Mouse (Mus musculus) embryonic facial prominence, embryonic 14.5 days (tissue): ENCODE data around the gene Gm20388. TPM values are rescaled to one million over a fixed set of nuclear protein-coding genes. Genes with fewer than 3 reads are reported as not detected.

Experiments used
- ATAC-seq: fragments of 200-750 bp; cut with Nextera tagmentation; 2 replicates; pipeline ENCODE4 v1.8.0; 2017; ENCODE audit warnings: low read depth, moderate number of reproducible peaks, moderate TSS enrichment
- DNase-seq: peaks from one replicate; pipeline ENCODE4 v3.0.0-alpha.2; 2015; ENCODE audit warnings: low spot score
- H3K27ac ChIP-seq: fragments of 300-500 bp; sonication (generic); replicated peaks from 2 replicates; pipeline ENCODE4 v1.5.1; 2014; ENCODE audit warnings: low read depth, mild to moderate bottlenecking, low read length, moderate library complexity
- H3K27me3 ChIP-seq: fragments of 300-500 bp; sonication (generic); replicated peaks from 2 replicates; pipeline ENCODE4 v1.6.1; 2014; ENCODE audit warnings: low read length; ENCODE audit not compliant: control insufficient read depth, insufficient read depth
- H3K36me3 ChIP-seq: fragments of 300-500 bp; sonication (generic); 2 replicates; pipeline ENCODE4 v1.6.1; 2014; ENCODE audit warnings: low read length, mixed read lengths; ENCODE audit not compliant: control insufficient read depth, insufficient read depth
- H3K4me1 ChIP-seq: fragments of 300-500 bp; sonication (generic); 2 replicates; pipeline ENCODE4 v1.6.1; 2014; ENCODE audit warnings: antibody characterized with exemption, low read length; ENCODE audit not compliant: control insufficient read depth, insufficient read depth
- H3K4me2 ChIP-seq: fragments of 300-500 bp; sonication (generic); 2 replicates; pipeline ENCODE4 v1.6.1; 2014; ENCODE audit warnings: low read depth, mild to moderate bottlenecking, low read length, moderate library complexity, mixed read lengths
- H3K4me3 ChIP-seq: fragments of 300-500 bp; sonication (generic); 2 replicates; pipeline ENCODE4 v1.5.1; 2014; ENCODE audit warnings: low read depth, mild to moderate bottlenecking, low read length
- H3K9ac ChIP-seq: fragments of 300-500 bp; sonication (generic); 2 replicates; pipeline ENCODE4 v1.6.1; 2014; ENCODE audit warnings: low read depth, mild to moderate bottlenecking, low read length, moderate library complexity, mixed read lengths
- H3K9me3 ChIP-seq: fragments of 300-500 bp; sonication (generic); 2 replicates; pipeline ENCODE4 v1.6.1; 2016; ENCODE audit warnings: low read length; ENCODE audit not compliant: control insufficient read depth
- WGBS: fragments of 180-500 bp; shearing (Covaris S2); extraction: QIAGEN DNeasy Blood & Tissue Kit; methylation state at CpG from one replicate; pipeline ENCODE4 v1.1.7; 2014; 5-methylcytosine and 5-hydroxymethylcytosine counted together
- polyA plus RNA-seq: library from polyadenylated mRNA; unstranded; fragments of >200 nt; fragmentation: Nextera tagmentation; extraction: Ambion mirVana; gene quantifications from 2 replicates; pipeline ENCODE4 v1.2.1, GENCODE M21; 2014

Gene Gm20388
- polyA plus RNA-seq, 1 experiment from 2014 or later, result not detected

GRCm38 (mm10) chr8:122794175-122794454 is 2883.5 kb downstream of the Gm20388 start:
- ATAC-seq, result no peak
- WGBS, result 84% methylated on average over 5 of the region's 5 CpGs

GRCm38 (mm10) chr8:122803906-122804761 is 2893.5 kb downstream of the Gm20388 start:
- no peak overlapping the region for H3K4me2 ChIP-seq
- peak overlapping the region; percentile 48 for H3K27ac ChIP-seq
- H3K9ac ChIP-seq, result no peak overlapping the region
- ATAC-seq (peak; percentile 82), DNase-seq (peak; percentile 77)
- no peaks in the 10 kb centered on the region for H3K9me3 ChIP-seq
- 0 out of 2 replicates have a peak, but pooled peaks cover 11% of the 10 kb centered on the region for H3K36me3 ChIP-seq
- H3K27me3 ChIP-seq, result no peaks in the 10 kb centered on the region
- no peak overlapping the region for H3K4me3 ChIP-seq
- 29% methylated on average over 15 of the region's 15 CpGs for WGBS
- no peaks in the 10 kb centered on the region for H3K4me1 ChIP-seq

More at GRCm38 (mm10) chr8:122794175-122794454, 2883.5 kb downstream of the Gm20388 start:
- Histone ChIP-seq H3K27me3 (no peaks in the 10 kb centered on the region), H3K36me3 (peaks cover 11% of the 10 kb centered on the region; the same call in 1 of the 2 replicates), H3K4me3 (no peak overlapping the region), H3K27ac (no peak overlapping the region), H3K9ac (no peak overlapping the region), H3K4me2 (no peak overlapping the region), H3K9me3 (no peaks in the 10 kb centered on the region), H3K4me1 (no peaks in the 10 kb centered on the region)
- DNase-seq, result no peak

GRCm38 (mm10) chr8:122805349-122805748 is 2894.7 kb downstream of the Gm20388 start:
- Histone ChIP-seq H3K4me3 (no peak overlapping the region), H3K27ac (no peak overlapping the region), H3K27me3 (no peaks in the 10 kb centered on the region), H3K4me2 (no peak overlapping the region), H3K4me1 (no peaks in the 10 kb centered on the region), H3K9ac (no peak overlapping the region), H3K36me3 (0 out of 2 replicates have a peak, but pooled peaks cover 11% of the 10 kb centered on the region), H3K9me3 (no peaks in the 10 kb centered on the region)
- ATAC-seq, result peak; percentile 28; the same call in 1 of the 2 replicates
- WGBS, result 52% methylated on average over 3 of the region's 3 CpGs
- DNase-seq, result peak; percentile 70

GRCm38 (mm10) chr8:122806956-122807538 is 2896.4 kb downstream of the Gm20388 start:
- Histone ChIP-seq H3K4me3 (no peak overlapping the region), H3K9me3 (no peaks in the 10 kb centered on the region), H3K4me1 (no peaks in the 10 kb centered on the region), H3K4me2 (no peak overlapping the region), H3K27ac (no peak overlapping the region), H3K36me3 (0 out of 2 replicates have a peak, but pooled peaks cover 8% of the 10 kb centered on the region), H3K9ac (peak overlapping the region; percentile 14; the same call in 1 of the 2 replicates), H3K27me3 (no peaks in the 10 kb centered on the region)
- WGBS, result 64% methylated on average over 7 of the region's 7 CpGs
- DNase-seq, result peak; percentile 15
- ATAC-seq, result no peak; the same call in 1 of the 2 replicates

- Histone ChIP-seq H3K27ac (no peak overlapping the region), H3K27me3 (no peaks in the 10 kb centered on the region), H3K4me1 (no peaks in the 10 kb centered on the region), H3K4me2 (no peak overlapping the region), H3K36me3 (peaks cover 6% of the 10 kb centered on the region; the same call in 1 of the 2 replicates), H3K4me3 (no peak overlapping the region), H3K9me3 (no peaks in the 10 kb centered on the region), H3K9ac (no peak overlapping the region)
- DNase-seq (no peak), ATAC-seq (no peak)
- 85% methylated on average over 4 of the region's 4 CpGs for WGBS
Observed at GRCm38 (mm10) chr8:122807907-122808306, 2897.3 kb downstream of the Gm20388 start.

GRCm38 (mm10) chr8:122810376-122810775 is 2899.7 kb downstream of the Gm20388 start:
- Histone ChIP-seq H3K36me3 (peaks cover 14% of the 10 kb centered on the region; the same call in 1 of the 2 replicates), H3K9me3 (no peaks in the 10 kb centered on the region), H3K27me3 (no peaks in the 10 kb centered on the region), H3K27ac (no peak overlapping the region), H3K4me1 (no peaks in the 10 kb centered on the region), H3K4me2 (no peak overlapping the region), H3K9ac (no peak overlapping the region), H3K4me3 (no peak overlapping the region)
- ATAC-seq (no peak), DNase-seq (no peak)
- 82% methylated on average over 8 of the region's 8 CpGs for WGBS

GRCm38 (mm10) chr8:122811870-122812494 is 2901.3 kb downstream of the Gm20388 start:
- H3K9me3 ChIP-seq, result no peaks in the 10 kb centered on the region

GRCm38 (mm10) chr8:122812610-122813250 is 2902.1 kb downstream of the Gm20388 start:
- H3K27ac ChIP-seq, result no peak overlapping the region
- WGBS, result 71% methylated on average over 13 of the region's 14 CpGs
- H3K9me3 ChIP-seq, result no peaks in the 10 kb centered on the region
- H3K4me3 ChIP-seq, result no peak overlapping the region
- peaks cover 14% of the 10 kb centered on the region; the same call in 1 of the 2 replicates for H3K36me3 ChIP-seq
- DNase-seq (no peak), ATAC-seq (no peak)
- H3K27me3 ChIP-seq, result no peaks in the 10 kb centered on the region
- no peaks in the 10 kb centered on the region for H3K4me1 ChIP-seq
- H3K4me2 ChIP-seq, result no peak overlapping the region
- H3K9ac ChIP-seq, result no peak overlapping the region

More at GRCm38 (mm10) chr8:122811870-122812494, 2901.3 kb downstream of the Gm20388 start:
- ATAC-seq (no peak), DNase-seq (no peak)
- no peak overlapping the region for H3K9ac ChIP-seq
- no peak overlapping the region for H3K4me2 ChIP-seq
- H3K36me3 ChIP-seq, result peaks cover 14% of the 10 kb centered on the region; the same call in 1 of the 2 replicates
- 82% methylated on average over 16 of the region's 16 CpGs for WGBS
- no peaks in the 10 kb centered on the region for H3K4me1 ChIP-seq
- no peak overlapping the region for H3K27ac ChIP-seq
- H3K4me3 ChIP-seq, result no peak overlapping the region
- no peaks in the 10 kb centered on the region for H3K27me3 ChIP-seq
